Mouse (Mus musculus): Measurements from ENCODE around the gene Abt1. TPM values are rescaled to one million over a fixed set of nuclear protein-coding genes. Genes with fewer than 3 reads are reported as not detected.

The Abt1 gene
- polyA plus RNA-seq, 1 experiment = 3.3 TPM

- 43% methylated on average over 8 of the region's 8 CpGs for WGBS
- Histone ChIP-seq H3K4me3 (replicated peaks; ENCODE audit: extremely low read depth, low read depth, low read length) (no peak overlapping the region), H3K4me1 (ENCODE audit: control insufficient read depth, insufficient read depth, low read length) (peaks cover 2% of the 10 kb centered on the region; the same call in 1 of the 2 replicates)
- DNase-seq = no peak
- TF ChIP-seq CTCF (IDR thresholded peaks at IDR 0.05; ENCODE audit: insufficient read depth, low read length) = no peak
- TF ChIP-seq POLR2A (IDR thresholded peaks at IDR 0.05; ENCODE audit: borderline replicate concordance, extremely low read depth, low read depth, low read length) = no peak
Measured at GRCm38 (mm10) chr13:23426335-23426734, 2.7 kb upstream of the Abt1 start.

- TF ChIP-seq CTCF (IDR thresholded peaks at IDR 0.05; ENCODE audit: insufficient read depth, low read length) = no peak
- no peak for TF ChIP-seq POLR2A (IDR thresholded peaks at IDR 0.05; ENCODE audit: borderline replicate concordance, extremely low read depth, low read depth, low read length)
- 13% methylated on average over 9 of the region's 9 CpGs for WGBS
- Histone ChIP-seq H3K4me1 (ENCODE audit: control insufficient read depth, insufficient read depth, low read length) (peaks cover 2% of the 10 kb centered on the region; the same call in 1 of the 2 replicates), H3K4me3 (replicated peaks; ENCODE audit: extremely low read depth, low read depth, low read length) (no peak overlapping the region)
- DNase-seq = no peak
Measured at GRCm38 (mm10) chr13:23425505-23425904, 1.8 kb upstream of the Abt1 start.

- Histone ChIP-seq H3K4me1 (ENCODE audit: control insufficient read depth, insufficient read depth, low read length) (no peaks in the 10 kb centered on the region), H3K4me3 (replicated peaks; ENCODE audit: extremely low read depth, low read depth, low read length) (peak overlapping the region; percentile 58)
- no peak for TF ChIP-seq POLR2A (IDR thresholded peaks at IDR 0.05; ENCODE audit: borderline replicate concordance, extremely low read depth, low read depth, low read length)
- TF ChIP-seq CTCF (IDR thresholded peaks at IDR 0.05; ENCODE audit: insufficient read depth, low read length) = peak; percentile 74
- peak; percentile 81 for DNase-seq
- WGBS = 3% methylated on average over 25 of the region's 25 CpGs
Measured at GRCm38 (mm10) chr13:23424494-23425325, 1.0 kb upstream of the Abt1 start.

DNA sequence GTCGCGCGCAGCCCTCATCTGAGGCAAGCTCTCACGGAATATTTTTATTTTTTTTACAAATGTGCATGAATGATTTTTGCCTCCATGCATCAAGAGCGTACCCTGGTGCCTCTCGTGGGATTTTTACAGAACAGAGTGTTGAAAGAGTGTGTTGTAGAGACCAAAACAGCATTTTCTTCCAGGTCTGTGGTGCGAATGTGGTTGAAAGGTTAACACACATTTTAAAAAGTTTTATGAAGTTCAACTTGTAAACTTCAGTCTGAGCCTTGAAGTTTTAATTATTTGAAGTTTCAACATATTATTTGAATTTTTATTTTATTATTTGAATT is 350 bp upstream of the Abt1 start:
- peak overlapping the region; percentile 85 for H3K4me3 ChIP-seq (replicated peaks; ENCODE audit: extremely low read depth, low read depth, low read length)
- DNase-seq = no peak
- TF ChIP-seq POLR2A (IDR thresholded peaks at IDR 0.05; ENCODE audit: borderline replicate concordance, extremely low read depth, low read depth, low read length) (0 out of 2 replicates have a peak, but pooled peaks have one; percentile 15), CTCF (IDR thresholded peaks at IDR 0.05; ENCODE audit: insufficient read depth, low read length) (no peak)
- no peaks in the 10 kb centered on the region for H3K4me1 ChIP-seq (ENCODE audit: control insufficient read depth, insufficient read depth, low read length)
- WGBS = under 1% methylated on average over 7 of the region's 7 CpGs

- H3K4me3 ChIP-seq (replicated peaks; ENCODE audit: extremely low read depth, low read depth, low read length) = no peak overlapping the region
- no peak for TF ChIP-seq POLR2A (IDR thresholded peaks at IDR 0.05; ENCODE audit: borderline replicate concordance, extremely low read depth, low read depth, low read length)
- no peak for TF ChIP-seq CTCF (IDR thresholded peaks at IDR 0.05; ENCODE audit: insufficient read depth, low read length)
- 92% methylated on average over 16 of the region's 16 CpGs for WGBS
Measured at GRCm38 (mm10) chr13:23422351-23422750, 1.3 kb downstream of the Abt1 start.

GRCm38 (mm10) chr13:23412630-23413521 is 10.8 kb downstream of the Abt1 start:
- 12% methylated on average over 28 of the region's 28 CpGs for WGBS
- H3K4me3 ChIP-seq (replicated peaks; ENCODE audit: extremely low read depth, low read depth, low read length) = no peak overlapping the region

More at GRCm38 (mm10) chr13:23422351-23422750, 1.3 kb downstream of the Abt1 start:
- no peaks in the 10 kb centered on the region for H3K4me1 ChIP-seq (ENCODE audit: control insufficient read depth, insufficient read depth, low read length)
- no peak for DNase-seq

DNA sequence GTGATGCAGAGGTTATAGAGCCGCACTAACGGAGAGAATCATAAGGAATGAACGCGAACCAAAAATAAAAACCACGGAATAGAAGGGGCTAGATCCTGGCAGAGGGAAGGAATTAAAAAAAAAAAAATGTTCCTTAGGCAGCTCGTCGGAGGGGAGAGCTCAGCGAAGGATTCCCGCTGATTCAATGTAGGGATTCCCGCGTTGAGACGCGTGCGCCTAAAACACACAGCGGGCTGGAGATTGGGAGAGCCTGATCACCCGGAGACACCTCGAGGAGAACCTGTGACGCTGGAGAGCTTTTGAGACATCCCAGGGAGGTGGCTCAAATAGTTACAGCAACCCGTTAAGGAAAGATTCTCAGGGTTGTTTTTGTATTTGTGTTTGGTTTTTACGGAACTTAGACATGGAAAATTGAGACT is 11.4 kb downstream of the Abt1 start:
- DNase-seq = no peak

More at GRCm38 (mm10) chr13:23412630-23413521, 10.8 kb downstream of the Abt1 start:
- no peak for DNase-seq
- TF ChIP-seq POLR2A (IDR thresholded peaks at IDR 0.05; ENCODE audit: borderline replicate concordance, extremely low read depth, low read depth, low read length) (no peak), CTCF (IDR thresholded peaks at IDR 0.05; ENCODE audit: insufficient read depth, low read length) (no peak)
- no peaks in the 10 kb centered on the region; the same call in 1 of the 2 replicates for H3K4me1 ChIP-seq (ENCODE audit: control insufficient read depth, insufficient read depth, low read length)

DNA sequence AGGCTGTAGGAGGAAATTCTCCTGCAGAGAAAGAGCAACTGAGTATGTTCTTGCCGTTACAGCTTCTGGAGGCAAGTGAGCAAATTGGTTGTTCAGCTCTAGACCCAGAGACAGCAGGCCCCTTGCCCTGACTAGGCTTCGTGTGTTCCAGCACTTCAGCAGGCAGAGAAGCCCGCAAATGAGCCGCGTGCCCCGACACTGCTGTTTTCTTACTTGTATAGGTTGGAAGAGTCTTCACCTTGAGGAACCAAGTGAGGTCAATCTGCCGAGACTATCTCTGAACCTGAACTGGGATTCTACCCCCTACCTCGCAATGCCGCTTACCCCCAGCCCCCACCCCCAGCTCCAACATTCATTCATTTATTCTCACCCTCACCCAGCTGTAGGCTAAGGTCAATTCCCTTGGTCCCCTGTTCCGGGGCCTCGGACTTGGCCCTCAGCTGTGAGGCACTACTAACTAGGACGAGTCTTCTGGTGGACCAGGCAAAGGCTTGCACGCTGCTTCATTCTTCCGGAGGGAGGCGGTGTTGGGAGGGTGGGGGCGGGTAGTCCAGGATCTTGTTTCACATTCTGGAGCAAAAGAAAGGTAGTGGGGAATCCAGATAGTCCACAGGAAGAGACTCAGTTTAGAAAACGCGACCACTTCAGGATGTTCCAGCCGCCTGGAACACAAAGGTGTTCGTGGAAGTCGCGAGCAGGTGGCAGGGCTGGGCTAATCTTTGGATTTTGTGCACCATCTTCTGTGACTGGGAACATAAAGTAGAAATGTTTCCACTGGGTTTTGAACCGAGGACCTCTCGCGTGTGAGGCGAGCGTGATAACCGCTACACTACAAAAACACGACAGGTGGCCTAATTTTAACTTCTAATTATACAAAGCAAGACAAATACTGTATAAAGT is 12.1 kb downstream of the Abt1 start:
- no peak for DNase-seq
- WGBS = 15% methylated on average over 29 of the region's 29 CpGs
- Histone ChIP-seq H3K4me3 (replicated peaks; ENCODE audit: extremely low read depth, low read depth, low read length) (no peak overlapping the region), H3K4me1 (ENCODE audit: control insufficient read depth, insufficient read depth, low read length) (no peaks in the 10 kb centered on the region; the same call in 1 of the 2 replicates)
- no peak for TF ChIP-seq CTCF (IDR thresholded peaks at IDR 0.05; ENCODE audit: insufficient read depth, low read length)
- no peak for TF ChIP-seq POLR2A (IDR thresholded peaks at IDR 0.05; ENCODE audit: borderline replicate concordance, extremely low read depth, low read depth, low read length)

More for the DNA sequence above, 11.4 kb downstream of the Abt1 start:
- no peaks in the 10 kb centered on the region; the same call in 1 of the 2 replicates for H3K4me1 ChIP-seq (ENCODE audit: control insufficient read depth, insufficient read depth, low read length)
- TF ChIP-seq POLR2A (IDR thresholded peaks at IDR 0.05; ENCODE audit: borderline replicate concordance, extremely low read depth, low read depth, low read length) = no peak
- TF ChIP-seq CTCF (IDR thresholded peaks at IDR 0.05; ENCODE audit: insufficient read depth, low read length) = no peak
- no peak overlapping the region for H3K4me3 ChIP-seq (replicated peaks; ENCODE audit: extremely low read depth, low read depth, low read length)
- WGBS = 4% methylated on average over 20 of the region's 20 CpGs

All from lung, adult 2 months (tissue).